Mouse (Mus musculus) layer of hippocampus, adult 9-11 months (tissue): ENCODE measurements at regions not wholly inside any gene's neighbourhood (a gene's known extent, or its start where the extent isn't known, plus 50 kb on each side); places are given as distances from the start of the nearest gene placed in this dataset.
A peak's percentile ranks its signal among the peaks of the same experiment; 100 is the strongest.

Source experiments
- DNase-seq: peaks from one replicate; pipeline ENCODE4 v3.0.0; 2022

DNA sequence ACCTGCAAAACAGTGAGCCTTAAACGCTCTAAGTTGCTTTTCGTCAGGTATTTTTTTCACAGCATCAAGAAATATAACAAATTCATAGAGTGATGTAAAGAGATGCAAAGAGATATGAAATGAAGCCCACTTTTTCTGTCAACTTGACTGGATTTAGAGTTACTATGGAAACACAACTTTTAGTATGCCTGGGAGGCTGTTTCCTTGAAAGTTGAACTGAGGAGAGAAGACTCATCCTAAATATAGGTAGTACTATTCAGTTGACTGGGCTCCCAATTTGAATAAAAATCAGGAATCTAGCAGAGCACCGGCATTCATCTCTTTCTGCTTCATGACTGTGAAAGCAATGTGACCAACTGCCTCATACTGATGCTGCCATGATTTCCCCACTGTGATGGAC, 509.7 kb downstream of the Synb start:
- no peak for DNase-seq

DNA sequence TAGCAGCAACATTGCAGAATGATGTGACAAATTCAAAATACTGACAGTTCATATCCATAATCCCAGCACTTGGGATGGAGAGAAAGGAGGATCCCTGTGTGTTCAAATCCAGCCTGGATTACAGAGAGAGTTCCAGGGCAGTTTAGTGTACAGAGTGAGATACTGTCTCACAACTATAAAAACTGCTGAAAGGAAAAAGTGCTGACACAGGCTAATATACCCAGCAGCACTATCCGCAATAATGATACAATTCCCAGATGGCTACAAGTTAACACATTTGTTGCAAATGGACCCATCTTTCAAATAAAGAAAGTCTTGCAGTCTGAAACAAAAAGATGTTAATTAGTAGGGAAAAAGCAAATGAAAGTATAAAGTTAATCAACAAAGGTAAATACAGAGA, 510.9 kb downstream of the Synb start:
- no peak for DNase-seq

DNA sequence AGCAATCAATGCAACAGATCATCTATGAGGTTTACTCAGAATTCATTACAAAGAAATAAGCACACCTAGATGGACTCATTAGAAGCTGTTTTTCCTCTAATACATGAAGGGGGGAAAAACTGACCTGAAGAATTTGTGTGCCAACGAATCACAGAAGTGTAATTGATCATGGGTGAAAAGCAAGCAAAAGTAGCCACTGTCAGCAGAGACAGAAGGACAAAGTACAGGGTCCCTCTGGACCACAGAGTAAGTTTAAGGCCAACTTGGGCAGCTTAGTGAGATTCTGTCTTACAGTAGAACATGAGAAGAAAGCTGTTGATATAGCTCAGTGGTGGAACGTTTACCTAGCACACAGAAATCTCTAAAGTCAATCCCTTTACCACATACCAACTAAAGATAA, 523.7 kb downstream of the Synb start:
- DNase-seq: no peak

DNA sequence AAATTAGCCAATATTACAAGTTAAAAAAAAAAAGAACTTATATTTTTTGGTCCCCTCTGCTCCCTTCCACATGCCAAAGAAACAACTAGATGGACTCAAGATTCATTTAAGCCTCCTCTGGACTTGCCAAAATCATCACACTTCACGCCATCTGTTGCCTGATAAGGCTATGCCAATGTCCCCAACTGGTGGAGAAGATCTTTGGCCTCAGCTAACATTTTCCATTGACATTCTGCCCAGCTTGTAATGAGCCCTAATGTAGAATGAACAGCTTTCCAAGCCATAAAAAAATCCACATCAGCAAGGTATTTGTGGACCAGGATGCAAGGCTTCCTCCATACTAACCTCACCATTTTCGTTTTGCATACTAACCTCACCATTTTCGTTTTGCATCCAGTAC, 531.2 kb downstream of the Synb start:
- DNase-seq: no peak

DNA sequence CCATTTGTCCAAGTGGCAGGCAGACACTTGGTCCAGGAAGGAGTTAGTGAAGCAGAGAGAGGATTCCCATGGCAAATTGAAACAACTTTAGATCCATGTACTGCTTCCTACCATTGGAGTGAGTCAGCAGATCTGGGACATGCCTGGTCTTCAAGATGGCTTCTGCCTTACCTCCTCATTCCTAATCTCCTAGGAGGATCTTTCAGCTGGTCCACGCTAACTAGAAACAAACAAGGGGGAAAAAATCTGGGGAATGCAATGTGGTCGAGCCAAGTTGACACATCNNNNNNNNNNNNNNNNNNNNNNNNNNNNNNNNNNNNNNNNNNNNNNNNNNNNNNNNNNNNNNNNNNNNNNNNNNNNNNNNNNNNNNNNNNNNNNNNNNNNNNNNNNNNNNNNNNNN, 549.4 kb downstream of the Synb start:
- no peak for DNase-seq

DNA sequence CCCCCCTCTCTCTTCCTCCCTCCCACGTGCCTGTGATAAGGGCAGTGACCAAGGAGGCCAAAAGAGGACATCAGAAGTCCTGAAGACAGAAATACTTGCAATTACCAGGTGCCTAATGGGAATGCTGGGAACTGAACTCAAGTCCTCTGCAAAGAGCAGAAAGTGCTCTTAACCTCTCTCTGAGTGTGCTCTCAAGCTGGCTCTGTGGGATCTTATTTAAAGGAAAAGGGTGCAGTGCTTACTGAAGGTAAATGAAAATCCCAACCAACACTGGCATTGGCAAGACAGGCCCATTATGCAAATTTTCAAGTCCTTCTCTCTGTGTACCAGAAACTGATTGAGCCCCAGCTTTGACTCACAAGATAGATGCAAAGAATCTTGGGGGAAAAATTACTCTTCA, 555.6 kb downstream of the Synb start:
- DNase-seq: no peak

DNA sequence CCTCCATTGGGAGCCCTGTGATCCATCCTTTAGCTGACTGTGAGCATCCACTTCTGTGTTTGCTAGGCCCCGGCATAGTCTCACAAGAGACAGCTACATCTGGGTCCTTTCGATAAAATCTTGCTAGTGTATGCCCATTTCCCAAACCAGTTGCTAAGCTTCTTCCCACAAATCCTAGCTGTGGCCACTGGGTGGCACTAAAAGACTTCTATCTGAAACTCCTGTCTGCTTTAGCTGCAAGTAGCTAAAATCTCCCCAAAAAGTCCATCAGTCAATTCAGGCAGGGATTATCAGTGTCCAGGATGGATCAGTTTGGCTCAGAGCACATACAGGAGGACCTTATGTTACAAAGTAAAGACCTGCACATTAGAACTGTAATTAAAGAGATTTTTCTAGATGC, 558.3 kb downstream of the Synb start:
- DNase-seq: peak; percentile 57

DNA sequence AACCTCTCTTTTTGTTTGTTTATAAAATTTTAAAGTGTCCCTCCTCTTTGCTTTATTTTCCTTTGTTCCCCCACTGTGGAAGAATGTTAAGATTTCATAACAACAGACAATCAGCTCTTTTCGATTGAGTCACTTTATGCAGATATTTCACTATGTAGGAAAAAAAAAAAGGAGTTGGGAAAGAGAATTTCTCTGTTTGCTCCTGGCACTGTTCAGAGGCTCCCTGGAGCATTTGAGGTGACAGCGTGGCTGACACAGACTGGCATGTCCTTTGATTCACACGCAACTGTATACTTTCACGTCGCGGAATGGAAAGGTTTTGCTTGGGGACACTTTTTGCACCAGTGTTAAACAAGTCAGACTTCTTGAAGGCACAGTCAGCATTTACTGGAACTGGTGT, 572.9 kb downstream of the Synb start:
- no peak for DNase-seq

DNA sequence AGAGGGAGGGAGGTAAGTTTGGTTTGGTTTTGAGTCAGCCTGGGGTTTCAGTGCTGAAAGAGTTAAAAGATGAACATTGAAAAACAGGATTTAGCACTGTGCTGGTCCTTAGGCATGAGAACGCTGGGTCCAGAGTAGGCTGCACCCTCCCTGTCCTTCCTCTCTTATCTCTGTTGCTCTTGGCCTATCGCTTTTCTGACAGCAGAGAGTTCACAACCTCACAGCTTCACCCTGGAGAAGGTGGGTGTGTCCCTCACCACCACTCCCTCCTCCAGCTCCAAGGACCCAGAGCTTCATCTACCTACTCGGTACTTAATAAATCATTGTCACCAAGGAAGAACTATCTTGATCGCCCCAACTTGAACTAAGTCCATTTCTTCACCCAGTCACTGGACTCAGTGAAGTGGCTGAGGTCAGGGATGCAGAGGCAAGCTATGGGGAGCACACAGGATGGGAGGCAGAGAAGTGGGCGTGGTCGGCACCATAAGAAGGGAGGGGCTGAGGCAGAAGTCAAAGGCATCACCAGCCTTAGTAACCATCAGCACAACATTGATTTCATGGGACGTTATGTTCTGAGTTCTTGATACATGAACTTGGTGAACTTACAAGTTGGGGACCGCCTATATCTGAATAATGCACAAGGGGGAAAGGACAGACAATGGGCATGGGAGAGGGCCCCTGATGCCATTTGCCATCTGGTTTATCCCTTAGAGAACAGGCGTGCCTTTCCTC, 574.5 kb downstream of the Synb start:
- no peak for DNase-seq

DNA sequence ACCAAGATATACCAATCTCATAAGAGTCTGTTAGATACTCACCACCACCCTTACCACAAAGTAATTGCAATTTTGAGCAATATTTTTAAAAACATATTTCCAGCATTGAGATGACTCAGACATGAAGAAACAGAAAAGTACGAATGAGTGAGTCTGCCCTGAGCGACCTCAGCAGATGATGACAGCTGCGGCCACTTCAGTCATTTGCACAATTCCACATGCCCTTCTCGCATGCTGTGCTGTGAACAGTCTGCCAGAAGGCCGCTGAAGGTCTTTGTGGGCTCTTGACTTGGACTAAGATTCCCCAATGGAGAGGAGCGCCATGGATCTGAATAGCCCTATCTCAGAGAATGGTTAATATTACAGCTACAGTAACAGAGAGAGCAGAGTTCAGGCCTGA, 575.3 kb downstream of the Synb start:
- DNase-seq: no peak
